Comparison of ENCODE assay signal across 34 mouse cellular contexts in the genomic region with DNA sequence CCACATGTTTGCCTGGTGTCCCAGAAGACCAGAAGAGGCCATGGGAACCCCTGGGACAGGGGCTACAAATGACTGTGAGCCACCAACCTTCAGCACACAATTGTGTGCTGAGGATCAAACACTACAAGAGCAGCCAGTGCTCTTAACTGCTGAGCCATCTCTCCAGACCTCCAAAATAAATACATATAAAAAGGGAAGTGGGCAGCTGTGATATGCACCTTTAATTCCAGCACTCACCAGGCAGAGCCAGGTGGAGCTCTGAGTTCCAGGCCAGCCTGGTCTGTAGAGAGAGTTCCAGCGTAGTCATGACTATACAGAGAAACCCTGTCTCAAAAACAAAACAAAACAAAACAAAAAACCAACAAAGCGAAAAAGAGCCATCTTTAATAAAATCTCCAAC. TPM values are rescaled to one million over a fixed set of nuclear protein-coding genes. Genes with fewer than 3 reads are reported as not detected.
"Had no signal": no experiment of that assay in that cellular context is flagged by ENCODE, and none has a peak within 500 bp of the region (broad histone marks: within the 10 kb centered on the region; RNA-seq: fewer than 3 reads in every experiment).

No protein-coding gene starts in this region.

- H3K9me3 ChIP-seq: heart, embryonic 12.5 days; heart, embryonic 13.5 days; heart, embryonic 15.5 days; hindbrain, embryonic 10.5 days; hindbrain, embryonic 12.5 days; hindbrain, embryonic 13.5 days; hindbrain, embryonic 15.5 days; intestine, embryonic 15.5 days; kidney, embryonic 15.5 days had no signal

- H3K4me1 ChIP-seq: heart, embryonic 12.5 days; heart, embryonic 13.5 days; heart, embryonic 15.5 days; hindbrain, embryonic 12.5 days; hindbrain, embryonic 13.5 days; hindbrain, embryonic 15.5 days; intestine, embryonic 15.5 days had no signal

- H3K27ac ChIP-seq: heart, embryonic 13.5 days; heart, embryonic 15.5 days; hindbrain, embryonic 10.5 days; hindbrain, embryonic 12.5 days; hindbrain, embryonic 13.5 days; hindbrain, embryonic 14.5 days; hindbrain, embryonic 15.5 days; hindbrain, postnatal 0 days; intestine, embryonic 15.5 days; kidney, embryonic 15.5 days; kidney, postnatal 0 days; layer of hippocampus, adult 2 months; left cerebral cortex, adult 2 months had no signal

- H3K27me3 ChIP-seq: heart, embryonic 15.5 days; hindbrain, embryonic 12.5 days; hindbrain, embryonic 13.5 days; hindbrain, embryonic 15.5 days; intestine, embryonic 15.5 days; kidney, embryonic 15.5 days had no signal

- H3K9ac ChIP-seq: heart, embryonic 12.5 days; heart, embryonic 13.5 days; heart, embryonic 15.5 days; hindbrain, embryonic 12.5 days; hindbrain, embryonic 13.5 days; hindbrain, embryonic 14.5 days; hindbrain, embryonic 15.5 days; intestine, embryonic 15.5 days; kidney, embryonic 15.5 days had no signal

- DNase-seq: heart, postnatal 10 days; heart, postnatal 14 days; heart, postnatal 36 days; heart, postnatal 4 days; kidney, adult 18-20 months; kidney, adult 2 months; kidney, adult 8-10 months; kidney, adult 9 months; kidney, postnatal 10 days; kidney, postnatal 14 days; kidney, postnatal 25 days; kidney, postnatal 36 days; kidney, postnatal 4 days; layer of hippocampus, adult 9-11 months; layer of hippocampus, postnatal 36 days had no signal

- ATAC-seq: hindbrain, embryonic 16.5 days; hindbrain, postnatal 0 days; inflammation-experienced regulatory T-cells, adult 6 months; intestine, embryonic 15.5 days; intestine, embryonic 16.5 days; intestine, postnatal 0 days had no signal

- H3K36me3 ChIP-seq: heart, embryonic 12.5 days; heart, embryonic 13.5 days; heart, embryonic 15.5 days; hindbrain, embryonic 10.5 days; hindbrain, embryonic 12.5 days; hindbrain, embryonic 13.5 days; hindbrain, embryonic 15.5 days; intestine, embryonic 15.5 days; kidney, embryonic 15.5 days had no signal

- H3K4me3 ChIP-seq: heart, embryonic 12.5 days; heart, embryonic 13.5 days; heart, embryonic 15.5 days; hindbrain, embryonic 10.5 days; hindbrain, embryonic 12.5 days; hindbrain, embryonic 13.5 days; hindbrain, embryonic 15.5 days; intestine, embryonic 15.5 days; kidney, embryonic 15.5 days; layer of hippocampus, adult 2 months; left cerebral cortex, adult 2 months had no signal

RNA-seq across cellular contexts. Expression of a gene that starts 8.2 kb away (rescaled TPM):
- total RNA-seq: hematopoietic stem cell, adult 5-6 weeks had no signal
